Mouse (Mus musculus) G1E (cell line): ENCODE results near the gene Epn2.

ENCODE experiments used
- CTCF ChIP-seq: IDR thresholded peaks from 2 replicates; pipeline ENCODE4 v1.5.1; 2012; ENCODE audit warnings: low read depth, low read length, inconsistent platforms, mixed read lengths
- GATA1 ChIP-seq: IDR thresholded peaks from 2 replicates; pipeline ENCODE4 v1.6.1; 2012; ENCODE audit warnings: borderline replicate concordance, low read length, inconsistent platforms, mixed read lengths
- TAL1 ChIP-seq: conservative IDR thresholded peaks from 2 replicates; pipeline ENCODE4 v1.6.1; 2012; ENCODE audit warnings: low read depth, low read length, inconsistent platforms, mixed read lengths

GRCm38 (mm10) chr11:61484256-61484612 is 95.3 kb downstream of the Epn2 start:
- TF ChIP-seq CTCF (no peak), GATA1 (no peak), TAL1 (no peak)
